Mouse (Mus musculus) testis, adult 2 months (tissue): ENCODE results near the gene Hip1r.

Experiments
- CTCF ChIP-seq: fragments of 200-500 bp; IDR thresholded peaks from 2 replicates; pipeline ENCODE4 v1.5.1; 2012; ENCODE audit warnings: low read depth, mild to moderate bottlenecking, inconsistent platforms, low read length, moderate library complexity; ENCODE audit not compliant: control insufficient read depth, insufficient read depth, insufficient replicate concordance
- POLR2A ChIP-seq: fragments of 200-500 bp; IDR thresholded peaks from 2 replicates; pipeline ENCODE4 v1.6.1; 2012; ENCODE audit warnings: low read depth, mild to moderate bottlenecking, inconsistent platforms, low read length, moderate library complexity; ENCODE audit not compliant: control insufficient read depth

DNA sequence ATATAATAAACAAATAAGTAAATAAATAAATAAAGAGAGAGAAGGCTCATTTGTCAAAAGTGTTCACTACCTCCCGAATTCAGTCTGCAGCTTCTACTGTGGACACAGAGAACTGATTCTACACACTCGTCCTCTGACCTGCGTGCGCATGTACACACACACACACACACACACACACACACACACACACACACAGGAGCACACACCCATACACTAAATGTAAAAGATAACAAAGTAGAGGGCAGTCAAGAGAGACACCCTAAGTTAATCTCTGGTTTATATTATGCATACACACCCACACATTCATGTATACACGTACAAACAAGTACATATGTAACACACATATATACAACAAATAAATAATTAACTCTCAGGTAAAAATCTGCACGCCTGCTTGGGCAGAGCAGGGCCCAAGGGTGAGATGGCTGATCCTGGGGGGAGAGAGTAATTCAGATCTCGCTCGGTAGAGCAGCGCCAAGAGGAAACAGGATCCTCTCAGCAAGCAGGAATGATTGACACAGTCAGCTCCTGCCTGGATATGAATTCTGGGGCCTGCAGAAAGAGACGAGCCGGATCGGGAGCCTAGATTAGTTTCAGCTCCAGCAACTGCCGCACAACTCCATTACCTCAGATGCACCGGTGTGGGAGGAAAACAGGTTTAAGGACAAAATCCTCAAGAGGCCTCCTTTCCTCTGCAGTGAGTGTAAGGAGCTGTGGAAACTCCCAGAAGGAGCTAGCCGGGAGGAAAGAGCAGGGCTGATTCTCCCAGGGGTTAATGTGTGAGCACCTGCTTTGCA lies 76.0 kb downstream of the Hip1r start:
- TF ChIP-seq POLR2A (no peak), CTCF (no peak)
